19 mouse cellular contexts compared by ENCODE assay signal in genomic region chr8:120244553-120244952, GRCm38 (mm10). TPM values are rescaled to one million over a fixed set of nuclear protein-coding genes. Genes with fewer than 3 reads are reported as not detected.
DNase-seq lines count a peak whose midpoint lies in the region; ATAC-seq and TF ChIP-seq lines count a peak whose summit lies in the region.
"Had no signal": no experiment of that assay in that cellular context is flagged by ENCODE, and none has a peak within 500 bp of the region (broad histone marks: within the 10 kb centered on the region; RNA-seq: fewer than 3 reads in every experiment).

No protein-coding gene starts in this region.

- H3K4me1 ChIP-seq in kidney, adult 2 months (ENCODE audit: control insufficient read depth, insufficient read depth, low read length): no peaks in the 10 kb centered on the region
- H3K4me1 ChIP-seq in kidney, embryonic 16.5 days (ENCODE audit: insufficient read depth, low read length): no peaks in the 10 kb centered on the region
- 0 out of 2 replicates have a peak, but pooled peaks cover 5% of the 10 kb centered on the region for H3K4me1 ChIP-seq in lung, postnatal 0 days (ENCODE audit: insufficient read depth, low read depth, low read length)
- H3K4me1 ChIP-seq in stomach, postnatal 0 days (replicated peaks; ENCODE audit: control insufficient read depth, insufficient read depth): peaks cover 2% of the 10 kb centered on the region; the same call in 1 of the 2 replicates
- H3K4me1 ChIP-seq: midbrain, embryonic 15.5 days had no signal

- intact Hi-C loops in heart, postnatal 10 days (cut with DNase I): no loop called here

- H3K9me3 ChIP-seq in kidney, embryonic 16.5 days (ENCODE audit: low read length): peaks cover 5% of the 10 kb centered on the region; the same call in 1 of the 2 replicates
- H3K9me3 ChIP-seq in lung, postnatal 0 days (ENCODE audit: low read length): no peaks in the 10 kb centered on the region
- no peaks in the 10 kb centered on the region for H3K9me3 ChIP-seq in stomach, postnatal 0 days (ENCODE audit: control insufficient read depth, low read length)
- H3K9me3 ChIP-seq: embryonic facial prominence, embryonic 12.5 days; liver, embryonic 15.5 days; midbrain, embryonic 15.5 days had no signal

- no peaks in the 10 kb centered on the region for H3K36me3 ChIP-seq in kidney, adult 2 months (ENCODE audit: control insufficient read depth, insufficient read depth, low read length)
- H3K36me3 ChIP-seq in kidney, embryonic 16.5 days (ENCODE audit: insufficient read depth, low read length): peaks cover 10% of the 10 kb centered on the region
- H3K36me3 ChIP-seq in lung, postnatal 0 days (ENCODE audit: insufficient read depth, low read length): no peaks in the 10 kb centered on the region
- H3K36me3 ChIP-seq in stomach, postnatal 0 days (ENCODE audit: control insufficient read depth, insufficient read depth, low read length): no peaks in the 10 kb centered on the region
- H3K36me3 ChIP-seq: liver, embryonic 15.5 days; midbrain, embryonic 15.5 days had no signal

- H3K27me3 ChIP-seq in kidney, adult 2 months (replicated peaks; ENCODE audit: control insufficient read depth, insufficient read depth, low read length): no peaks in the 10 kb centered on the region
- no peaks in the 10 kb centered on the region for H3K27me3 ChIP-seq in kidney, embryonic 16.5 days (ENCODE audit: insufficient read depth, low read length)
- H3K27me3 ChIP-seq in lung, postnatal 0 days (replicated peaks; ENCODE audit: insufficient read depth, low read length): no peaks in the 10 kb centered on the region
- no peaks in the 10 kb centered on the region for H3K27me3 ChIP-seq in stomach, postnatal 0 days (ENCODE audit: control insufficient read depth, insufficient read depth, low read length)
- H3K27me3 ChIP-seq: embryonic facial prominence, embryonic 12.5 days; liver, embryonic 15.5 days; midbrain, embryonic 15.5 days; Patski had no signal

- DNase-seq in kidney, adult 2 months: no peak
- no peak for DNase-seq in lung, postnatal 0 days (ENCODE audit: low spot score)
- DNase-seq in lung, adult 18-20 months: no peak
- peak; percentile 76 for DNase-seq in ES-CJ7 (ENCODE audit: low read depth, low spot score)
- no peak for DNase-seq in stomach, postnatal 0 days (ENCODE audit: low spot score)
- no peak for DNase-seq in heart, postnatal 10 days
- DNase-seq: cerebellum, adult 11-12 months; cerebellum, postnatal 36 days; heart, adult 18-20 months; heart, postnatal 14 days; kidney, postnatal 10 days; right cerebral cortex, postnatal 14 days had no signal

- H3K4me2 ChIP-seq in kidney, embryonic 16.5 days (replicated peaks; ENCODE audit: low read depth, low read length): no peak overlapping the region
- H3K4me2 ChIP-seq in lung, postnatal 0 days (replicated peaks; ENCODE audit: low read depth, low read length): no peak overlapping the region
- no peak overlapping the region for H3K4me2 ChIP-seq in stomach, postnatal 0 days (replicated peaks; ENCODE audit: low read depth)
- H3K4me2 ChIP-seq: embryonic facial prominence, embryonic 12.5 days; liver, embryonic 15.5 days; midbrain, embryonic 15.5 days had no signal

- TF ChIP-seq POLR2A in kidney, adult 2 months (IDR thresholded peaks at IDR 0.05; ENCODE audit: low read depth, low read length): no peak

- TF ChIP-seq CTCF in kidney, adult 2 months (conservative IDR thresholded peaks at IDR 0.05; ENCODE audit: insufficient read depth, insufficient read length, low read depth, low read length): peak; percentile 34; the same call in 1 of the 2 replicates
- TF ChIP-seq CTCF in lung, postnatal 0 days (IDR thresholded peaks at IDR 0.05): peak; percentile 44
- TF ChIP-seq CTCF in stomach, postnatal 0 days (IDR thresholded peaks at IDR 0.05; ENCODE audit: low read depth): peak; percentile 48

- H3K9ac ChIP-seq in kidney, embryonic 16.5 days (replicated peaks; ENCODE audit: low read length): no peak overlapping the region
- no peak overlapping the region for H3K9ac ChIP-seq in lung, postnatal 0 days (replicated peaks; ENCODE audit: low read depth)
- no peak overlapping the region for H3K9ac ChIP-seq in stomach, postnatal 0 days (ENCODE audit: low read length)
- H3K9ac ChIP-seq: embryonic facial prominence, embryonic 12.5 days; liver, embryonic 15.5 days; midbrain, embryonic 15.5 days had no signal

- H3K27ac ChIP-seq in kidney, adult 2 months (ENCODE audit: insufficient read depth, low read depth, low read length): no peak overlapping the region
- H3K27ac ChIP-seq in kidney, embryonic 16.5 days (ENCODE audit: low read length): no peak overlapping the region
- H3K27ac ChIP-seq in lung, postnatal 0 days (ENCODE audit: low read length): no peak overlapping the region
- H3K27ac ChIP-seq in stomach, postnatal 0 days (replicated peaks): no peak overlapping the region
- H3K27ac ChIP-seq: embryonic facial prominence, embryonic 12.5 days; liver, embryonic 15.5 days; midbrain, embryonic 15.5 days had no signal

- no peak for ATAC-seq in kidney, embryonic 16.5 days (ENCODE audit: low FRiP score, low TSS enrichment)
- ATAC-seq in lung, postnatal 0 days: no peak
- no peak for ATAC-seq in stomach, postnatal 0 days (ENCODE audit: low FRiP score, low TSS enrichment)
- ATAC-seq: CD4-positive, CD25-positive, alpha-beta regulatory T cell, adult 4 months; hindbrain, embryonic 16.5 days; midbrain, embryonic 15.5 days; Patski had no signal

- WGBS in kidney, adult 2 months: 94% methylated on average over 10 of the region's 10 CpGs
- WGBS in kidney, embryonic 16.5 days: 92% methylated on average over 10 of the region's 10 CpGs
- 91% methylated on average over 10 of the region's 10 CpGs for WGBS in lung, postnatal 0 days
- 92% methylated on average over 10 of the region's 10 CpGs for WGBS in stomach, postnatal 0 days

- TF ChIP-seq EP300 in lung, postnatal 0 days (IDR thresholded peaks at IDR 0.05): no peak
- no peak for TF ChIP-seq EP300 in stomach, postnatal 0 days (optimal IDR thresholded peaks at IDR 0.05)

- no peak overlapping the region for H3K4me3 ChIP-seq in kidney, adult 2 months (ENCODE audit: insufficient read depth, low read depth, low read length)
- H3K4me3 ChIP-seq in kidney, embryonic 16.5 days (ENCODE audit: low read length): no peak overlapping the region
- no peak overlapping the region for H3K4me3 ChIP-seq in lung, postnatal 0 days (ENCODE audit: low read depth, low read length)
- H3K4me3 ChIP-seq in stomach, postnatal 0 days (ENCODE audit: low read depth, low read length): no peak overlapping the region
- H3K4me3 ChIP-seq: embryonic facial prominence, embryonic 12.5 days; liver, embryonic 15.5 days; midbrain, embryonic 15.5 days had no signal

RNA-seq across cellular contexts. Expression of gene Gse1, which starts 16.3 kb away (rescaled TPM):
- 14.8 and 15.6 TPM in 2 replicates for polyA plus RNA-seq in kidney, adult 2 months (2012; rRNA removed)
- polyA plus RNA-seq in kidney, embryonic 16.5 days (2015; fragmentation: Nextera tagmentation; extraction: Ambion mirVana): 6.7 and 7.9 TPM in 2 replicates
- polyA plus RNA-seq in lung, postnatal 0 days (2015; fragmentation: Nextera tagmentation; extraction: Ambion mirVana): 9.5 and 9.9 TPM in 2 replicates
- polyA plus RNA-seq in stomach, postnatal 0 days (2015; fragmentation: Nextera tagmentation; extraction: Ambion mirVana): 6.4 and 7.0 TPM in 2 replicates
- total RNA-seq in heart, postnatal 10 days (2021): 10 to 100 TPM; 32.6 to 34.6 TPM
